Mouse (Mus musculus): ENCODE results near the gene Nme7.

Nme7 gene

GRCm38 (mm10) chr1:164434049-164434448 lies 130.1 kb downstream of the Nme7 start:
- DNase-seq (ENCODE audit: low read depth, low spot score) = no peak

GRCm38 (mm10) chr1:164436749-164437148 lies 132.8 kb downstream of the Nme7 start:
- no peak for DNase-seq (ENCODE audit: low read depth, low spot score)

- no peak for DNase-seq (ENCODE audit: low read depth, low spot score)
These were observed 136.3 kb downstream of the Nme7 start for GRCm38 (mm10) chr1:164440230-164440629.

GRCm38 (mm10) chr1:164440708-164441407 lies 136.9 kb downstream of the Nme7 start:
- DNase-seq (ENCODE audit: low read depth, low spot score) = no peak

- peak; percentile 35 for DNase-seq (ENCODE audit: low read depth, low spot score)
These were observed 137.6 kb downstream of the Nme7 start for GRCm38 (mm10) chr1:164441408-164441974.

GRCm38 (mm10) chr1:164445620-164446162 lies 141.8 kb downstream of the Nme7 start:
- DNase-seq (ENCODE audit: low read depth, low spot score) = no peak

- DNase-seq (ENCODE audit: low read depth, low spot score) = no peak
These were observed 142.6 kb downstream of the Nme7 start for GRCm38 (mm10) chr1:164446535-164446934.

GRCm38 (mm10) chr1:164447521-164447920 lies 143.6 kb downstream of the Nme7 start:
- no peak for DNase-seq (ENCODE audit: low read depth, low spot score)

- DNase-seq (ENCODE audit: low read depth, low spot score) = no peak
These were observed 145.7 kb downstream of the Nme7 start for GRCm38 (mm10) chr1:164449626-164450025.

GRCm38 (mm10) chr1:164450231-164450630 lies 146.3 kb downstream of the Nme7 start:
- no peak for DNase-seq (ENCODE audit: low read depth, low spot score)

GRCm38 (mm10) chr1:164450644-164451043 lies 146.7 kb downstream of the Nme7 start:
- DNase-seq (ENCODE audit: low read depth, low spot score) = no peak

GRCm38 (mm10) chr1:164451346-164451745 lies 147.4 kb downstream of the Nme7 start:
- DNase-seq (ENCODE audit: low read depth, low spot score) = no peak

GRCm38 (mm10) chr1:164452580-164452979 lies 148.7 kb downstream of the Nme7 start:
- no peak for DNase-seq (ENCODE audit: low read depth, low spot score)

- no peak for DNase-seq (ENCODE audit: low read depth, low spot score)
These were observed 149.2 kb downstream of the Nme7 start for GRCm38 (mm10) chr1:164453146-164453545.

- no peak for DNase-seq (ENCODE audit: low read depth, low spot score)
These were observed 149.8 kb downstream of the Nme7 start for GRCm38 (mm10) chr1:164453739-164454138.

- DNase-seq (ENCODE audit: low read depth, low spot score) = peak; percentile 46
These were observed 151.0 kb downstream of the Nme7 start for GRCm38 (mm10) chr1:164454747-164455400.

GRCm38 (mm10) chr1:164455614-164456013 lies 151.7 kb downstream of the Nme7 start:
- no peak for DNase-seq (ENCODE audit: low read depth, low spot score)

GRCm38 (mm10) chr1:164456065-164456464 lies 152.1 kb downstream of the Nme7 start:
- no peak for DNase-seq (ENCODE audit: low read depth, low spot score)

- no peak for DNase-seq (ENCODE audit: low read depth, low spot score)
These were observed 152.8 kb downstream of the Nme7 start for GRCm38 (mm10) chr1:164456731-164457130.

- peak; percentile 60 for DNase-seq (ENCODE audit: low read depth, low spot score)
These were observed 153.8 kb downstream of the Nme7 start for GRCm38 (mm10) chr1:164457531-164458244.

GRCm38 (mm10) chr1:164458245-164458613 lies 154.3 kb downstream of the Nme7 start, which contains the start of gene Atp1b1:
Atp1b1 (minus strand) TSS chr1:164458355.
- DNase-seq (ENCODE audit: low read depth, low spot score) = peak; percentile 91

GRCm38 (mm10) chr1:164458621-164459051 lies 154.7 kb downstream of the Nme7 start:
- DNase-seq (ENCODE audit: low read depth, low spot score) = no peak

All from mesoderm, embryonic 11.5 days (tissue).